Mouse (Mus musculus): ENCODE results near the gene Gale. TPM values are rescaled to one million over a fixed set of nuclear protein-coding genes. Genes with fewer than 3 reads are reported as not detected.

Gale gene
- 15.1 and 15.9 TPM in 2 replicates for polyA plus RNA-seq (2015; fragmentation: Nextera tagmentation; extraction: Ambion mirVana)

GRCm38 (mm10) chr4:135963457-135964193, at the start of gene Gale:
Gene Gale, plus strand, starts transcription at chr4:135963727.

DNA sequence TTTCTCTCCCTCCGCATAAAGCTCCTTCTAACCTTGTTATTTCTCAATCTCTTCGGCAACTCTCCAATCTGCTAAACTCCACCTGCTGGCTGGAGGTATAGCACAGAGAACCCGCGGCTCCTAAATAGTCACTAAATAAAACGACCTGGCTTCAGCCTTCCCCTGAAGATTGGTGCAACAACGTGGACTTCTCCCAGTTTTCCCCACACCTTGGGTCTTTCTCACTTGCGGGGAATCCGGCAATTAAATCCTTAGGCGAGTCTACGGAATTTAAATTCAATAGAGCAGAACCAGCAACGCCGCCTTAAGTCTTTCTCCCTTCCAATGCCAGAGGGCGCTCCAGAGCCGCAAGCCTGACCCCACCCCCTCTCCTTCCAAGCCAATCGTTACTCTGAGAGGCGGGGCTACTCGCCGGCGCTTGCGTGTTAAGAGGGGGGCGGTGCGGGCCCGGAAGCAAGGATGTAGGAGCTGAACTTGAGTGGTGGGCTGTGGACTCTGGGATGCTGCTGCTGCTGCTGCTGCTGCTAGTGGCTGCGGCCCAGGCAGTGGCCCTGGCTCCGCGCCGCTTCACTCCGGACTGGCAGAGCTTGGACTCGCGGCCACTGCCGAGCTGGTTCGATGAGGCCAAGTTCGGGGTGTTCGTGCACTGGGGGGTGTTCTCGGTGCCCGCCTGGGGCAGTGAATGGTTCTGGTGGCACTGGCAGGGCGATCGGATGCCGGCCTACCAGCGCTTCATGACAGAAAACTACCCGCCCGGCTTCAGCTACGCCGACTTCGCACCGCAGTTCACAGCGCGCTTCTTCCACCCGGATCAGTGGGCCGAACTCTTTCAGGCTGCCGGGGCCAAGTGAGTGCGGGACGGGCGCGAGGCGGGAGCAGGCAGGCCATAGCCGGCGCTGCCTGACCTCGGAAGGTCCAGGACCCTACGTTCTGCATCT, 43.0 kb upstream of the Gale start, which contains the start of gene Fuca1:
Gene Fuca1, plus strand, starts transcription at position 432 of the 938 bp plus-strand sequence.

GRCm38 (mm10) chr4:135946278-135946658, 17.3 kb upstream of the Gale start, which contains the start of gene Hmgcl:
Gene Hmgcl, plus strand, starts transcription at chr4:135946448.

DNA sequence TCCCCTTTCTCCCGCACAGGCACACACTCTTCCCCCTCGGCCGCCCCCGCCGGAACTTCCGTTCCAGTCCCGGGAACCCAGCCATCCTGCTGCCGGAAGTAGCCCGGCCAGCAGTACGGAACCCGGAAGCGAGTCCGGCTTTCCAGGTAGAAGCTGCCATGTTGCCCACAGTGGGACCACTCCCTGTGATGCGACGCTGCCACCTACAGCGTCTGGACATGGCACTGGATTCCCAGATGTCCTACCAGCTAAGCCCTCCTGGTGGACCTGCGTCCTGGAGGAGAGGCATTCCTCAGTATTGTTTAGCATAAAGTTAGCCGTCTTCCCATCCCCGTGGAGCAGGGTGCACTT, 9.0 kb downstream of the Gale start, which contains the start of gene Lypla2:
Gene Lypla2, minus strand, starts transcription at position 71 of the 351 bp plus-strand sequence.

GRCm38 (mm10) chr4:135986943-135987710, 23.6 kb downstream of the Gale start, which contains the start of gene Pithd1:
Gene Pithd1, minus strand, starts transcription at chr4:135987264.

Other genes with a start within 250 kb of the Gale start
- 0.07 TPM in 1 of 2 replicates, not detected in the other for gene Il22ra1, start 235.6 kb upstream of the Gale start, polyA plus RNA-seq (2015; fragmentation: Nextera tagmentation; extraction: Ambion mirVana)
- gene Myom3, start 204.0 kb upstream of the Gale start, polyA plus RNA-seq (2015; fragmentation: Nextera tagmentation; extraction: Ambion mirVana): 0.25 and 0.33 TPM in 2 replicates
- 169 and 170 TPM in 2 replicates for gene Srsf10, start 108.0 kb upstream of the Gale start, polyA plus RNA-seq (2015; fragmentation: Nextera tagmentation; extraction: Ambion mirVana)
- 102 and 106 TPM in 2 replicates for gene Pnrc2, start 89.9 kb upstream of the Gale start, polyA plus RNA-seq (2015; fragmentation: Nextera tagmentation; extraction: Ambion mirVana)
- gene Cnr2, start 68.3 kb upstream of the Gale start, polyA plus RNA-seq (2015; fragmentation: Nextera tagmentation; extraction: Ambion mirVana): 5.4 and 6.6 TPM in 2 replicates
- 51.0 and 58.0 TPM in 2 replicates for gene Fuca1, start 43.0 kb upstream of the Gale start, polyA plus RNA-seq (2015; fragmentation: Nextera tagmentation; extraction: Ambion mirVana)
- 77.9 and 85.9 TPM in 2 replicates for gene Hmgcl, start 17.3 kb upstream of the Gale start, polyA plus RNA-seq (2015; fragmentation: Nextera tagmentation; extraction: Ambion mirVana)
- gene Lypla2, start 8.9 kb downstream of the Gale start, polyA plus RNA-seq (2015; fragmentation: Nextera tagmentation; extraction: Ambion mirVana): 68.9 and 77.7 TPM in 2 replicates
- gene Pithd1, start 23.5 kb downstream of the Gale start, polyA plus RNA-seq (2015; fragmentation: Nextera tagmentation; extraction: Ambion mirVana): 76.7 and 90.0 TPM in 2 replicates
- gene Eloa, start 58.0 kb downstream of the Gale start, polyA plus RNA-seq (2015; fragmentation: Nextera tagmentation; extraction: Ambion mirVana): 22.0 and 23.2 TPM in 2 replicates
- 401 and 421 TPM in 2 replicates for gene Rpl11, start 89.7 kb downstream of the Gale start, polyA plus RNA-seq (2015; fragmentation: Nextera tagmentation; extraction: Ambion mirVana)
- 107 and 143 TPM in 2 replicates for gene Id3, start 179.8 kb downstream of the Gale start, polyA plus RNA-seq (2015; fragmentation: Nextera tagmentation; extraction: Ambion mirVana)
- gene E2f2, start 208.7 kb downstream of the Gale start, polyA plus RNA-seq (2015; fragmentation: Nextera tagmentation; extraction: Ambion mirVana): 99.9 and 108 TPM in 2 replicates
- 0.73 and 1.0 TPM in 2 replicates for gene Asap3, start 242.6 kb downstream of the Gale start, polyA plus RNA-seq (2015; fragmentation: Nextera tagmentation; extraction: Ambion mirVana)

Data from spleen, postnatal 0 days (tissue).